Mouse (Mus musculus) CH12.LX (cell line): ENCODE results near the gene Il17rb.

ENCODE experiments used
- BHLHE40 ChIP-seq: IDR thresholded peaks from 2 replicates; pipeline ENCODE4 v1.6.1; 2011; ENCODE audit warnings: mild to moderate bottlenecking, low read depth, low read length, improper control_type of control experiment
- CTCF ChIP-seq, 2 experiments: IDR thresholded peaks in 1 of 2; conservative IDR thresholded peaks in 1 of 2; 2 replicates each; pipeline ENCODE4 v1.5.1; 2011 to 2012; ENCODE audit warnings: low read depth in 2 of 2, low read length in 2 of 2, improper control_type of control experiment in 1 of 2, inconsistent platforms in 1 of 2, mild to moderate bottlenecking in 1 of 2, moderate library complexity in 1 of 2
- E2F4 ChIP-seq: IDR thresholded peaks from 2 replicates; pipeline ENCODE4 v1.6.1; 2011; ENCODE audit warnings: low read depth, low read length, improper control_type of control experiment; ENCODE audit not compliant: insufficient replicate concordance
- HCFC1 ChIP-seq: IDR thresholded peaks from 2 replicates; pipeline ENCODE4 v1.6.1; 2012; ENCODE audit warnings: low read depth, mild to moderate bottlenecking, inconsistent platforms, low read length, improper control_type of control experiment
- MAFK ChIP-seq: IDR thresholded peaks from 2 replicates; pipeline ENCODE4 v1.6.1; 2011; ENCODE audit warnings: low read length, improper control_type of control experiment; ENCODE audit not compliant: insufficient replicate concordance
- MAX ChIP-seq: IDR thresholded peaks from 2 replicates; pipeline ENCODE4 v1.6.1; 2011; ENCODE audit warnings: low read length, improper control_type of control experiment
- MYC ChIP-seq: IDR thresholded peaks from 2 replicates; pipeline ENCODE4 v1.6.1; 2011; ENCODE audit warnings: low read depth, mild to moderate bottlenecking, improper control_type of control experiment, low read length
- POLR2A ChIP-seq: IDR thresholded peaks from 2 replicates; pipeline ENCODE4 v1.6.1; 2011; ENCODE audit warnings: low read depth, mild to moderate bottlenecking, improper control_type of control experiment, low read length
- SIN3A ChIP-seq: IDR thresholded peaks from 2 replicates; pipeline ENCODE4 v1.6.1; 2012; ENCODE audit warnings: low read length, improper control_type of control experiment, inconsistent platforms

GRCm38 (mm10) chr14:29978254-29979204 is 30.2 kb downstream of the Il17rb start, which contains the start of gene Actr8:
- no peak for TF ChIP-seq MAFK
- no peak for TF ChIP-seq BHLHE40
- TF ChIP-seq MAX, result peak; percentile 10; the same call in 1 of the 2 replicates
- no peak for TF ChIP-seq E2F4
- TF ChIP-seq SIN3A, result peak; percentile 58; the same call in 1 of the 2 replicates
- peak; percentile 91 for TF ChIP-seq HCFC1
- no peak for TF ChIP-seq CTCF (conservative IDR thresholded peaks at IDR 0.05 in 1 of 2, IDR thresholded peaks at IDR 0.05 in 1 of 2; ENCODE audit: low read depth in 2 of 2, low read length in 2 of 2)
- no peak; the same call in 1 of the 2 replicates for TF ChIP-seq MYC
- TF ChIP-seq POLR2A, result peak; percentile 86
